Mouse (Mus musculus) neutrophil, adult 65 days (primary cell): ENCODE data around the gene Zscan29. TPM values are rescaled to one million over a fixed set of nuclear protein-coding genes. Genes with fewer than 3 reads are reported as not detected.

Source experiments
- total RNA-seq: library from RNA; stranded (reverse); gene quantifications from 2 replicates; pipeline ENCODE4 v1.2.4, GENCODE M21; 2023

Gene Zscan29
- total RNA-seq, result 43.5 and 43.8 TPM in 2 replicates

GRCm38 (mm10) chr2:121170980-121171742, at the start of gene Zscan29:
Gene Zscan29, minus strand, starts transcription at chr2:121171125.

GRCm38 (mm10) chr2:121170481-121170971, 399 bp downstream of the Zscan29 start, which contains the start of gene Tubgcp4:
Gene Tubgcp4, plus strand, starts transcription at chr2:121170654.

GRCm38 (mm10) chr2:121140018-121140882, 30.7 kb downstream of the Zscan29 start, which contains the start of the genes Adal and Lcmt2:
Gene Adal, plus strand, starts transcription at chr2:121140428.
Gene Lcmt2, minus strand, starts transcription at chr2:121140653.

GRCm38 (mm10) chr2:121109695-121110094, 61.2 kb downstream of the Zscan29 start, which contains the start of gene Tgm7:
Gene Tgm7, minus strand, starts transcription at chr2:121109795.

Other genes starting within 250 kb of the Zscan29 start
- 26.6 and 38.8 TPM in 2 replicates for gene Ubr1, start 200.4 kb downstream of the Zscan29 start, total RNA-seq
- gene Tmem62, start 194.1 kb downstream of the Zscan29 start, total RNA-seq, result 8.8 and 10.1 TPM in 2 replicates
- 70.8 and 83.1 TPM in 2 replicates for gene Ccndbp1, start 162.7 kb downstream of the Zscan29 start, total RNA-seq
- gene Epb42, start 134.1 kb downstream of the Zscan29 start, total RNA-seq, result 0.28 and 1.7 TPM in 2 replicates
- not detected in 2 replicates for gene Tgm5, start 85.3 kb downstream of the Zscan29 start, total RNA-seq
- gene Tgm7, start 61.3 kb downstream of the Zscan29 start, total RNA-seq, result not detected in 2 replicates
- 2.3 and 2.4 TPM in 2 replicates for gene Adal, start 30.7 kb downstream of the Zscan29 start, total RNA-seq
- gene Lcmt2, start 30.5 kb downstream of the Zscan29 start, total RNA-seq, result 4.1 and 7.0 TPM in 2 replicates
- 29.3 and 37.9 TPM in 2 replicates for gene Tubgcp4, start 471 bp downstream of the Zscan29 start, total RNA-seq
- 31.7 and 41.2 TPM in 2 replicates for gene Trp53bp1, start 100.3 kb upstream of the Zscan29 start, total RNA-seq
- gene Map1a, start 118.5 kb upstream of the Zscan29 start, total RNA-seq, result 0.06 and 0.11 TPM in 2 replicates
- 12.3 and 12.7 TPM in 2 replicates for gene Ppip5k1, start 184.3 kb upstream of the Zscan29 start, total RNA-seq
- gene Ckmt1, start 186.6 kb upstream of the Zscan29 start, total RNA-seq, result not detected in 2 replicates
- 0.13 and 0.23 TPM in 2 replicates for gene Strc, start 216.0 kb upstream of the Zscan29 start, total RNA-seq
- 145 and 153 TPM in 2 replicates for gene Pdia3, start 242.7 kb upstream of the Zscan29 start, total RNA-seq
- 0.48 and 2.4 TPM in 2 replicates for gene Catsper2, start 242.7 kb upstream of the Zscan29 start, total RNA-seq